Mouse (Mus musculus) gonadal fat pad, adult 2 months (tissue): ENCODE results near the gene Map3k5. TPM values are rescaled to one million over a fixed set of nuclear protein-coding genes. Genes with fewer than 3 reads are reported as not detected.

Source experiments
- DNase-seq: peaks from one replicate; pipeline ENCODE4 v3.0.0-alpha.2; 2012; ENCODE audit warnings: low read depth
- polyA plus RNA-seq: library from polyadenylated mRNA; depleted of rRNA; stranded (reverse); fragments of >200 nt; gene quantifications from 2 replicates; pipeline ENCODE4 v1.2.3, GENCODE M21; 2012

Map3k5 gene
- polyA plus RNA-seq, 1 experiment = 8.5 TPM

GRCm38 (mm10) chr10:20157021-20157726 is 222.9 kb downstream of the Map3k5 start:
- DNase-seq = no peak

- DNase-seq = no peak
Measured at GRCm38 (mm10) chr10:20158756-20159155, 224.5 kb downstream of the Map3k5 start.

DNA sequence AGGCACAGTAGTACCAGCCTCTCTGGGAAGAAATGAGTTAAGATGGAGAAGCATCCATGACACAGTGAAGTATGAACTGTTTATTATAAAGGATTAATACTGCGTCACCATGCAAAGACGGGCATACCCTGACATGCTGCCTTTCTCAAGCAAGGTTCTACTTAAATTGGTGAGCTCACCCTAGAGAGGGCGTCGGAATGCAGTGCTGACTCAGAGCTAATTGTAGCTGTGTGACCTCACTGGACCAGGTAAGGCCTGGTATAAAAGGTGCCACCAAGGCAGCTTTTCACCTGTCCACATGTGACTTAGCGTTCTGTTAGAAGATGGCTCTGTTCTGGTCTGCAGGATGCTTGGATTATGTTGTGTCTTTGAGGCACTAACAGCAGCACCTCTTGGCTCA is 225.0 kb downstream of the Map3k5 start:
- DNase-seq = no peak

GRCm38 (mm10) chr10:20160914-20161313 is 226.6 kb downstream of the Map3k5 start:
- no peak for DNase-seq

GRCm38 (mm10) chr10:20164810-20165209 is 230.5 kb downstream of the Map3k5 start:
- DNase-seq = no peak

GRCm38 (mm10) chr10:20166797-20167196 is 232.5 kb downstream of the Map3k5 start:
- DNase-seq = no peak

- DNase-seq = no peak
Measured at GRCm38 (mm10) chr10:20167467-20167866, 233.2 kb downstream of the Map3k5 start.

- DNase-seq = no peak
Measured at GRCm38 (mm10) chr10:20169182-20169674, 235.0 kb downstream of the Map3k5 start.

DNA sequence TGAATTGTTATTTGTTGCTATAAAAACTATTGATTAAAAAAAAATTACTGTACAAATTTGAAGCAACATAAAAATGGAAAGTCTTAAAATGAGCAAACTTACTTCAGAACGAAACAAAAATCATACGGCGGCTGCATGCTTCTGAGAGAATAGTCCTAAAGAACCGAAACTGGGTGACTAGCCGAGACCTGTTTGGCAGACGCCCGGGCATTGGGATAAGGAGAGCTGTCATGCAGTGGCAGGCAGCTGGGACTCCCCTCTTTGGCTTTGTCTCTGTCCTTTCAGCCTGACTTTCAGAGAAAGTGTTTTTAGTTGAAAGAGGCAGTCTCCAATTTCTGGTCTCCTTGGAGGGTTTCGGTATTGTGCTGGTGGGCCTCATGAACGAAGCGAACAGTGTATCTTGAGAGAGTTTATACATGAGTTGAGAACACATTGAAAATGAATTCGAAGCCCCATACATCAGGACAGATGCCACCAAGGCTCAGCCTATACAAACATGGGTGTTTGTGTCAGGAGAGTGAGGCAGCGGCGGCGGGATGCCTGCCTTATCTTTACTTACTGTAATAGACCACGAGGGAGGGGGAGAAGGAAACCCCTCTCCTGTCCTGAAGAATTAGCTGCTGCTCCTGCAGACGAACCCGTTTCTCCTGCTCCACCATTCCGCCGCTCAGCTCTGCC is 235.8 kb downstream of the Map3k5 start:
- DNase-seq = no peak

DNA sequence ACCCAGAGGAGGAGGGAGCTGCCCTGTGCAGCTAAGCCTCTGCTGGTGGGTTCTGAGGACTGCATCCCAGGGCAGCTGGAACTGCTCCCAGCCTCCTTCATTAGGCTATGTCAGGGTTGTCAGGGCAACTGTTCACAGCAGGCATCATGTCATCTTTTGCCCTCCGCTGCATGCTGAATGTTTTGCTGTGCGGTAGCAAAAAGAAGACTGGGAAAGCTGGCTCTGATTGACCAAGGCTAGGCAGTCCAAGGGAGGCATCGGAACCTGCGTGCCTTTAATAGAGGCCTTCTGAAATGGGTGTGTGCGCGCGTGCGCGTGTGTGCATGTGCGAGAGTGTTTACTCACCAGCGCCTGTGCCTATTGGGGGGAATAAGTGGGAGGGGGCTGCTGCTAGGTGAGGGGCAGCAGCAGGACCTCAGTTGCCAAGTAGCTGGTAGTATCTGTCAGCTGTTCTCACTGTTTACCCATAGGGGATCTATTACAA is 236.4 kb downstream of the Map3k5 start:
- DNase-seq = no peak

- no peak for DNase-seq
Measured at GRCm38 (mm10) chr10:20171209-20171608, 236.9 kb downstream of the Map3k5 start.

GRCm38 (mm10) chr10:20171756-20172155 is 237.5 kb downstream of the Map3k5 start:
- no peak for DNase-seq

DNA sequence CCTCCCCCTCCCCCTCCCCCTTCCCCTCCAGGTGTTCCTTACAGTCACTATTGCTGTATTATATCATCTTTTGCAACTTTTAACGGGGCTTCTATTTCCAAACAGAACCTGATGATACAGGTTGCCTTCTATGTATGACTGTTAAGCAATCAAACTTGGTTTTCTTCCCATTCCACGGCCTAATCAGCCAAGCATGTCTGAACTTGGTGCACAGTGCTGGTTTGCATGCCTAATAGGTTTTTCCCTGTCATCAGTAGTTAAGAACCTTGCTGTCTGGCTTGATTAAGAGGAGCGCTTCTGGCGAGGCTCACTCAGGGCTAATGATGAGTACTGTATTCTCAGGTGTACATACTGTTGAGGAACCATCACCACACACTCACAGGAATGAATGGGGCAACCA is 239.5 kb downstream of the Map3k5 start:
- peak; percentile 98 for DNase-seq

DNA sequence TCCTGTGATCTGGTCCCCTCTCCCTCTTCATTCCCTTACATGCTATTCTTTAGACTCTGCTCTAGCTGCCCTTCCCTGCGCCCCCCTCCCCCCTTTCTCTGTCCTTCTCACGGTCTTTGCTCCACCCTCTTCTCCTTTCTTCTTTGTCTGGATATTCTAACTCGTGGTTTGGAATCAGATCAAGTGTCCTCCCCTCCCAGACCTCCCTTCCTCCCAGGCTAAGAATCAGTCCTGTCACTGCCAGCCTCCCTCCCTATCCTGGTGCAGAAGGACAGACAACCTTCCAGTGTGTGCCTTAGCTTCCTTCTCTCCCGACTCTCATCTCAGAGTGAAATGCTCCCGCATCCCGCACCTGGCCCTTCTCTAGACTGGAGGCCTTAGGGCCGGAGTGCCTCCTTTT is 241.8 kb downstream of the Map3k5 start:
- DNase-seq = no peak

GRCm38 (mm10) chr10:20178807-20179605 is 244.7 kb downstream of the Map3k5 start:
- no peak for DNase-seq

DNA sequence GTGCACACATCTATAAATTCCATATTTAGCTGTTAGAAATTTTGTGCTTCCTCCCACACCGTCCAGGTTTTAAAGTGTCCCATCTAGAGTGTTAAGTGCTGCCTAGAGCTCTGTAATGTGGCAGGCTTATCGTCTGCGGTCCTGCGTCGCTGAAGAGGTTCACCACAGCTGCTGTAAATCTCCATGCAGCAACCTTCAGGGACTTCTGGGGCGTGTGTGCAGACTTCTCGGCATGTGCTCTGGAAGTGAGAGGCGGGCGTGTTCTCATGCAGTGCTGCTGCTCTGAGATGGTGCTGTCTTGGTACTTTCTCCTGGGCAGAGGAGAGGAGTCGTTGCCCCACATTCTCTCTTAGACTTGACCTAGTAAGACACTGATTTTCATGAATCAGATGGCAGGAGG is 246.9 kb downstream of the Map3k5 start:
- no peak for DNase-seq

DNA sequence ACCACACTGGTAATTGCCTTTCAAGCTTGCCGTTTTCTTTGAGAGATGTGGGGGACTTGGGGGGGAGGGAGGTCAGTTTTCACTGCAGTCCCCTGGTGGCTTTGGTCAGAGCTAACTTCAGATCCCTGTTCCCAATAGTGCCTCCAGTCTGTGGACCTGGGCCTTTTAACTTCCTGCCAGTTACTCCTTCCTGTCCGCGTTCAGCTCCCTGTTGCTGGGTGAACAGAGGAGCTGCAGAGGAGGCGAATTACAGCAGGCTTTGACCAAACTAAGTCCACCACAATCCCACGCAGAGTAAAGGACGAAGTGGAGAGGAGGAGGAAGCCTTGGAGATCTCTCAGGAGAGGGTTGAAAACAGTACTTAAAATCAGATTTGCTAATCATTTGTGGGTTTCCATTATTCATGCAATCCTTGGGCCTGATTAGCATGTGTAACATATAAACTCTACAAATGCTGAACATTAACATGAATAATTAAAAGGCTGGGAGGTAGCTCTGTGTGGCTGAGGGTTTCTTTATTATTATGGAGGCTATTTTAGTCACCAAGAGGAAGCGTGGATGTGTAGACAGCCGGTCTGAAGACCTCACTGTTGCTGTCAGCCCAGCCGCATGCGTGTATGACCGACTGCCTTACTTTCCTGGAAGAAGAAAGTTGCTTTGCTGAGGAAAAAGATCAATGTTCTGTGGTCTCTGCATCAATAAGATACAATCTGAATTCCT is 247.6 kb downstream of the Map3k5 start:
- DNase-seq = no peak

GRCm38 (mm10) chr10:20184326-20184725 is 250.1 kb downstream of the Map3k5 start:
- no peak for DNase-seq

- DNase-seq = no peak
Measured at GRCm38 (mm10) chr10:20185264-20185663, 251.0 kb downstream of the Map3k5 start.

- no peak for DNase-seq
Measured at GRCm38 (mm10) chr10:20185806-20186205, 251.5 kb downstream of the Map3k5 start.

DNA sequence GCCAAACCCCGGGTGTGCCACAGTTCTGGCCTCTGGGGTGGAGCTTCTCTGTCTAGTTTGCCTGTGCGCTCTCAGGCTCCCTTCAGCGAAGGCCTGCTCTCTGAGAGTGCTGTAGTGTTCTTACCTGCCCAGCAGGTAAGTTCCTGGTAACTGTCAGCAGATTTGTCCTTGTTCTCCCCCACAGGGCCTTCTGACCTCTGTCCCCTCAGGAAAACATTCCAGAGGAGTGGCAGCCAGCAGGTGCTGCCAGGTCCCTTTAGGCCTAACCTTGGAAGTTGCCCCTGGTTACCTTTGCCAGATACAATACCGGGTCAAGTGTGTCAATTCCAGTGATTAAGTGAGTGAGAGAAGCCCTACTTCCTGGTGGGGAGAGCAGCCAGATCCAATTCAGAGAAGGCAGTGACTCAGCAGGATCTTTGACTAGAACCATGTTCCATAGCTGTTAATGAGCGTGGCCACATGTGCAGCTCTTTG is 252.6 kb downstream of the Map3k5 start:
- no peak for DNase-seq
